Mouse (Mus musculus) heart, postnatal 0 days (tissue): ENCODE data around the gene Ppp1r12b.

Experiments
- CTCF ChIP-seq: IDR thresholded peaks from 2 replicates; pipeline ENCODE4 v1.5.1; 2016; ENCODE audit warnings: antibody characterized with exemption, control low read depth, low read depth
- EP300 ChIP-seq: IDR thresholded peaks from 2 replicates; pipeline ENCODE4 v1.6.1; 2016; ENCODE audit warnings: antibody characterized with exemption, low read depth

- TF ChIP-seq EP300 (no peak), CTCF (peak; percentile 52)
Observed at GRCm38 (mm10) chr1:134972920-134973319, 17.2 kb upstream of the Ppp1r12b start.
